Mouse (Mus musculus): ENCODE measurements at regions not wholly inside any gene's neighbourhood (a gene's known extent, or its start where the extent isn't known, plus 50 kb on each side); places are given as distances from the start of the nearest gene placed in this dataset.

GRCm38 (mm10) chr2:167744080-167744479 lies 54.5 kb upstream of the Tmem189 start:
- peak; percentile 29 for ATAC-seq (replicated peaks; ENCODE audit: insufficient number of reproducible peaks, low FRiP score, low TSS enrichment, poor library complexity, severe bottlenecking)

DNA sequence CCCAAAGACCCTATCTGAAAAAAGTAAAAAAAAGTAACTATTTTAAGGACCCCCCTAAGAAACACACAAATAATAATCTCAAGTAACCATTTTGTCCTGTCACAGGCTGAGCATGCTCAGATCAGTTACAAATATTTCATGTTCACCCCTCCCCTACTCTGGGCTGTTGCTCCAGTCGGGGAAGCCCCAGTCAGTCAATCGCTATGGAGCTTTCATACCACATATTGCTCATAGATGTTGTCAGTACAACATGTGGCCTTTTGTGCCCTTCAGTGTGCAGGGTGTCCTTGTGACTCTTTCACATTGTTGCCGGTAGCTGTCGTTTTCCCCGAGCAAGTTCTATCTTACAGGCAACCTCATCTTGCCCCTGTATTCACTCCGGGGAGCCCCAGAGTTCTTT lies 52.9 kb upstream of the Tmem189 start:
- ATAC-seq (replicated peaks; ENCODE audit: insufficient number of reproducible peaks, low FRiP score, low TSS enrichment, poor library complexity, severe bottlenecking), result peak; percentile 61

- ATAC-seq (replicated peaks; ENCODE audit: insufficient number of reproducible peaks, low FRiP score, low TSS enrichment, poor library complexity, severe bottlenecking), result peak; percentile 51
These were observed 51.0 kb upstream of the Tmem189 start for GRCm38 (mm10) chr2:167740516-167741189.

Measured in monocyte, adult 5-6 weeks (primary cell).